Mouse (Mus musculus) lung, postnatal 0 days (tissue): ENCODE results near the gene Tppp3. TPM values are rescaled to one million over a fixed set of nuclear protein-coding genes. Genes with fewer than 3 reads are reported as not detected.

Source experiments
- ATAC-seq: fragments of 200-750 bp; cut with Nextera tagmentation; 2 replicates; pipeline ENCODE4 v1.8.0; 2017; ENCODE audit warnings: moderate library complexity
- DNase-seq: peaks from one replicate; pipeline ENCODE4 v3.0.0-alpha.2; 2016; ENCODE audit warnings: low spot score
- H3K27ac ChIP-seq: fragments of 300-500 bp; sonication (generic); 2 replicates; pipeline ENCODE4 v1.5.1; 2014; ENCODE audit warnings: antibody characterized with exemption, mild to moderate bottlenecking, low read length, mixed read lengths
- H3K27me3 ChIP-seq: fragments of 300-500 bp; sonication (generic); replicated peaks from 2 replicates; pipeline ENCODE4 v1.6.1; 2014; ENCODE audit warnings: low read length, mixed read lengths; ENCODE audit not compliant: insufficient read depth
- H3K36me3 ChIP-seq: fragments of 300-500 bp; sonication (generic); 2 replicates; pipeline ENCODE4 v1.6.1; 2014; ENCODE audit warnings: low read length, mixed read lengths; ENCODE audit not compliant: insufficient read depth
- H3K4me1 ChIP-seq: fragments of 300-500 bp; sonication (generic); 2 replicates; pipeline ENCODE4 v1.6.1; 2014; ENCODE audit warnings: antibody characterized with exemption, low read depth, low read length, mixed read lengths; ENCODE audit not compliant: insufficient read depth
- H3K4me2 ChIP-seq: fragments of 300-500 bp; sonication (generic); replicated peaks from 2 replicates; pipeline ENCODE4 v1.6.1; 2014; ENCODE audit warnings: low read depth, mild to moderate bottlenecking, low read length, moderate library complexity, mixed read lengths
- H3K4me3 ChIP-seq: fragments of 300-500 bp; sonication (generic); 2 replicates; pipeline ENCODE4 v1.5.1; 2014; ENCODE audit warnings: low read depth, low read length
- H3K9ac ChIP-seq: fragments of 300-500 bp; sonication (generic); replicated peaks from 2 replicates; pipeline ENCODE4 v1.6.1; 2014; ENCODE audit warnings: low read depth, mild to moderate bottlenecking
- H3K9me3 ChIP-seq: fragments of 300-500 bp; sonication (generic); 2 replicates; pipeline ENCODE4 v1.6.1; 2016; ENCODE audit warnings: low read length, mixed read lengths
- CTCF ChIP-seq: IDR thresholded peaks from 2 replicates; pipeline ENCODE4 v1.5.1; 2016; ENCODE audit warnings: antibody characterized with exemption, mild to moderate bottlenecking
- EP300 ChIP-seq: IDR thresholded peaks from 2 replicates; pipeline ENCODE4 v1.6.1; 2016; ENCODE audit warnings: antibody characterized with exemption, mild to moderate bottlenecking, control low read depth
- WGBS: fragments of 180-500 bp; shearing (Covaris S2); extraction: QIAGEN DNeasy Blood & Tissue Kit; methylation state at CpG from one replicate; pipeline ENCODE4 v1.1.7; 2014; 5-methylcytosine and 5-hydroxymethylcytosine counted together
- polyA plus RNA-seq: library from polyadenylated mRNA; unstranded; fragments of >200 nt; fragmentation: Nextera tagmentation; extraction: Ambion mirVana; gene quantifications from 2 replicates; pipeline ENCODE4 v1.2.1, GENCODE M21; 2015

The Tppp3 gene
- polyA plus RNA-seq, 1 experiment from 2014 or later, result 696 TPM

GRCm38 (mm10) chr8:105504617-105505016 is 33.3 kb upstream of the Tppp3 start:
- no peak overlapping the region for H3K4me2 ChIP-seq
- ATAC-seq (peak; percentile 82), DNase-seq (peak; percentile 78)
- H3K9me3 ChIP-seq, result no peaks in the 10 kb centered on the region
- no peaks in the 10 kb centered on the region for H3K36me3 ChIP-seq
- WGBS, result 81% methylated on average over 3 of the region's 3 CpGs
- no peaks in the 10 kb centered on the region for H3K27me3 ChIP-seq
- no peaks in the 10 kb centered on the region; the same call in 1 of the 2 replicates for H3K4me1 ChIP-seq
- TF ChIP-seq EP300 (peak; percentile 89), CTCF (no peak)
- H3K4me3 ChIP-seq, result no peak overlapping the region
- peak overlapping the region; percentile 73 for H3K27ac ChIP-seq
- no peak overlapping the region for H3K9ac ChIP-seq

- Histone ChIP-seq H3K27me3 (no peaks in the 10 kb centered on the region), H3K4me2 (peak overlapping the region; percentile 33), H3K4me3 (peak overlapping the region; percentile 10; the same call in 1 of the 2 replicates), H3K36me3 (no peaks in the 10 kb centered on the region), H3K9me3 (no peaks in the 10 kb centered on the region), H3K4me1 (peaks cover 15% of the 10 kb centered on the region; the same call in 1 of the 2 replicates), H3K27ac (no peak overlapping the region), H3K9ac (0 out of 2 replicates have a peak overlapping the region, but pooled peaks have one; percentile 8)
- TF ChIP-seq CTCF (no peak), EP300 (no peak)
- DNase-seq (no peak), ATAC-seq (no peak)
- 52% methylated on average over 12 of the region's 12 CpGs for WGBS
These were observed 28.5 kb upstream of the Tppp3 start for GRCm38 (mm10) chr8:105499787-105500186.

GRCm38 (mm10) chr8:105496439-105497180 is 25.3 kb upstream of the Tppp3 start, which contains the start of gene Zdhhc1:
Zdhhc1 (minus strand) TSS chr8:105496902.
- Histone ChIP-seq H3K4me2 (peak within 1 kb of the TSS; percentile 72), H3K36me3 (no peaks in the 10 kb centered on the region), H3K4me3 (peak within 1 kb of the TSS; percentile 78), H3K4me1 (peaks cover 22% of the 10 kb centered on the region; the same call in 1 of the 2 replicates), H3K9me3 (no peaks in the 10 kb centered on the region), H3K27ac (peak within 1 kb of the TSS; percentile 87), H3K27me3 (no peaks in the 10 kb centered on the region), H3K9ac (peak within 1 kb of the TSS; percentile 69)
- no peak for TF ChIP-seq EP300
- peak; percentile 76 for TF ChIP-seq CTCF
- DNase-seq (peak; percentile 89), ATAC-seq (peak; percentile 80)
- 1% methylated on average over 64 of the region's 68 CpGs for WGBS

GRCm38 (mm10) chr8:105495350-105496302 is 24.3 kb upstream of the Tppp3 start:
- WGBS, result 20% methylated on average over 17 of the region's 17 CpGs
- no peaks in the 10 kb centered on the region for H3K9me3 ChIP-seq
- DNase-seq (peak; percentile 80), ATAC-seq (peak; percentile 32)
- TF ChIP-seq CTCF, result no peak
- TF ChIP-seq EP300, result no peak
- peaks cover 22% of the 10 kb centered on the region; the same call in 1 of the 2 replicates for H3K4me1 ChIP-seq
- peak overlapping the region; percentile 87 for H3K27ac ChIP-seq
- peak overlapping the region; percentile 78; the same call in 1 of the 2 replicates for H3K4me3 ChIP-seq
- no peaks in the 10 kb centered on the region for H3K27me3 ChIP-seq
- H3K9ac ChIP-seq, result peak overlapping the region; percentile 69
- peak overlapping the region; percentile 72 for H3K4me2 ChIP-seq
- no peaks in the 10 kb centered on the region for H3K36me3 ChIP-seq

- WGBS, result 46% methylated on average over 3 of the region's 3 CpGs
- TF ChIP-seq CTCF (no peak), EP300 (peak; percentile 53)
- peak; percentile 66 for ATAC-seq
- Histone ChIP-seq H3K4me2 (no peak overlapping the region), H3K27ac (peak overlapping the region; percentile 87), H3K9me3 (no peaks in the 10 kb centered on the region), H3K27me3 (no peaks in the 10 kb centered on the region), H3K9ac (0 out of 2 replicates have a peak overlapping the region, but pooled peaks have one; percentile 19), H3K36me3 (no peaks in the 10 kb centered on the region), H3K4me1 (peaks cover 22% of the 10 kb centered on the region; the same call in 1 of the 2 replicates), H3K4me3 (no peak overlapping the region)
- peak; percentile 78 for DNase-seq
These were observed 23.2 kb upstream of the Tppp3 start for GRCm38 (mm10) chr8:105494566-105494965.
